Mouse (Mus musculus): ENCODE data around the gene Ankrd33b. TPM values are rescaled to one million over a fixed set of nuclear protein-coding genes. Genes with fewer than 3 reads are reported as not detected.

The Ankrd33b gene
- polyA plus RNA-seq, 1 experiment: 0.52 TPM

GRCm38 (mm10) chr15:31395986-31396385 lies 28.5 kb upstream of the Ankrd33b start:
- no peak overlapping the region for H3K4me3 ChIP-seq (ENCODE audit: low read depth, low read length)
- WGBS: 88% methylated on average over 4 of the region's 4 CpGs
- no peaks in the 10 kb centered on the region for H3K27me3 ChIP-seq (ENCODE audit: control insufficient read depth, insufficient read depth, low read length)
- no peaks in the 10 kb centered on the region for H3K36me3 ChIP-seq (ENCODE audit: control insufficient read depth, insufficient read depth, low read length)
- TF ChIP-seq POLR2A (IDR thresholded peaks at IDR 0.05; ENCODE audit: low read depth, low read length) (no peak), CTCF (IDR thresholded peaks at IDR 0.05; ENCODE audit: extremely low read depth, insufficient read length, insufficient replicate concordance, low read depth, low read length) (no peak)
- no peak overlapping the region for H3K27ac ChIP-seq (ENCODE audit: insufficient read depth, low read depth, low read length)
- H3K4me1 ChIP-seq (ENCODE audit: control insufficient read depth, insufficient read depth, insufficient read length, low read length): no peaks in the 10 kb centered on the region

- H3K4me3 ChIP-seq (ENCODE audit: low read depth, low read length): no peak overlapping the region
- TF ChIP-seq POLR2A (IDR thresholded peaks at IDR 0.05; ENCODE audit: low read depth, low read length): no peak
- TF ChIP-seq CTCF (IDR thresholded peaks at IDR 0.05; ENCODE audit: extremely low read depth, insufficient read length, insufficient replicate concordance, low read depth, low read length): no peak
- H3K27me3 ChIP-seq (ENCODE audit: control insufficient read depth, insufficient read depth, low read length): no peaks in the 10 kb centered on the region
- 85% methylated on average over 6 of the region's 6 CpGs for WGBS
- no peaks in the 10 kb centered on the region for H3K36me3 ChIP-seq (ENCODE audit: control insufficient read depth, insufficient read depth, low read length)
- H3K4me1 ChIP-seq (ENCODE audit: control insufficient read depth, insufficient read depth, insufficient read length, low read length): no peaks in the 10 kb centered on the region
- H3K27ac ChIP-seq (ENCODE audit: insufficient read depth, low read depth, low read length): no peak overlapping the region
Observed at GRCm38 (mm10) chr15:31393402-31393801, 25.9 kb upstream of the Ankrd33b start.

- Histone ChIP-seq H3K36me3 (ENCODE audit: control insufficient read depth, insufficient read depth, low read length) (no peaks in the 10 kb centered on the region), H3K4me1 (ENCODE audit: control insufficient read depth, insufficient read depth, insufficient read length, low read length) (no peaks in the 10 kb centered on the region), H3K27ac (ENCODE audit: insufficient read depth, low read depth, low read length) (no peak overlapping the region), H3K4me3 (ENCODE audit: low read depth, low read length) (no peak overlapping the region), H3K27me3 (ENCODE audit: control insufficient read depth, insufficient read depth, low read length) (no peaks in the 10 kb centered on the region)
- WGBS: 83% methylated on average over 7 of the region's 7 CpGs
- TF ChIP-seq POLR2A (IDR thresholded peaks at IDR 0.05; ENCODE audit: low read depth, low read length) (no peak), CTCF (IDR thresholded peaks at IDR 0.05; ENCODE audit: extremely low read depth, insufficient read length, insufficient replicate concordance, low read depth, low read length) (no peak)
Observed at GRCm38 (mm10) chr15:31392705-31393104, 25.2 kb upstream of the Ankrd33b start.

- Histone ChIP-seq H3K36me3 (ENCODE audit: control insufficient read depth, insufficient read depth, low read length) (no peaks in the 10 kb centered on the region), H3K4me3 (ENCODE audit: low read depth, low read length) (no peak overlapping the region), H3K27ac (ENCODE audit: insufficient read depth, low read depth, low read length) (no peak overlapping the region), H3K4me1 (ENCODE audit: control insufficient read depth, insufficient read depth, insufficient read length, low read length) (no peaks in the 10 kb centered on the region), H3K27me3 (ENCODE audit: control insufficient read depth, insufficient read depth, low read length) (no peaks in the 10 kb centered on the region)
- TF ChIP-seq POLR2A (IDR thresholded peaks at IDR 0.05; ENCODE audit: low read depth, low read length) (no peak), CTCF (IDR thresholded peaks at IDR 0.05; ENCODE audit: extremely low read depth, insufficient read length, insufficient replicate concordance, low read depth, low read length) (no peak)
- 77% methylated on average over 4 of the region's 4 CpGs for WGBS
Observed at GRCm38 (mm10) chr15:31392135-31392534, 24.6 kb upstream of the Ankrd33b start.

GRCm38 (mm10) chr15:31381936-31382468 lies 14.5 kb upstream of the Ankrd33b start:
- H3K4me3 ChIP-seq (ENCODE audit: low read depth, low read length): no peak overlapping the region
- 21% methylated on average over 11 of the region's 11 CpGs for WGBS
- H3K27ac ChIP-seq (ENCODE audit: insufficient read depth, low read depth, low read length): no peak overlapping the region
- no peaks in the 10 kb centered on the region; the same call in 1 of the 2 replicates for H3K4me1 ChIP-seq (ENCODE audit: control insufficient read depth, insufficient read depth, insufficient read length, low read length)
- H3K36me3 ChIP-seq (ENCODE audit: control insufficient read depth, insufficient read depth, low read length): no peaks in the 10 kb centered on the region
- TF ChIP-seq CTCF (IDR thresholded peaks at IDR 0.05; ENCODE audit: extremely low read depth, insufficient read length, insufficient replicate concordance, low read depth, low read length): no peak
- H3K27me3 ChIP-seq (ENCODE audit: control insufficient read depth, insufficient read depth, low read length): no peaks in the 10 kb centered on the region

GRCm38 (mm10) chr15:31379471-31379870 lies 11.9 kb upstream of the Ankrd33b start:
- no peak for TF ChIP-seq POLR2A (IDR thresholded peaks at IDR 0.05; ENCODE audit: low read depth, low read length)
- TF ChIP-seq CTCF (IDR thresholded peaks at IDR 0.05; ENCODE audit: extremely low read depth, insufficient read length, insufficient replicate concordance, low read depth, low read length): no peak
- Histone ChIP-seq H3K27ac (ENCODE audit: insufficient read depth, low read depth, low read length) (no peak overlapping the region), H3K4me3 (ENCODE audit: low read depth, low read length) (no peak overlapping the region), H3K27me3 (ENCODE audit: control insufficient read depth, insufficient read depth, low read length) (no peaks in the 10 kb centered on the region), H3K36me3 (ENCODE audit: control insufficient read depth, insufficient read depth, low read length) (no peaks in the 10 kb centered on the region), H3K4me1 (ENCODE audit: control insufficient read depth, insufficient read depth, insufficient read length, low read length) (no peaks in the 10 kb centered on the region; the same call in 1 of the 2 replicates)
- 81% methylated on average over 3 of the region's 3 CpGs for WGBS

GRCm38 (mm10) chr15:31375212-31375611 lies 7.7 kb upstream of the Ankrd33b start:
- no peaks in the 10 kb centered on the region for H3K27me3 ChIP-seq (ENCODE audit: control insufficient read depth, insufficient read depth, low read length)
- no peak overlapping the region for H3K4me3 ChIP-seq (ENCODE audit: low read depth, low read length)
- WGBS: 29% methylated on average over 4 of the region's 4 CpGs
- H3K27ac ChIP-seq (ENCODE audit: insufficient read depth, low read depth, low read length): no peak overlapping the region
- no peaks in the 10 kb centered on the region for H3K4me1 ChIP-seq (ENCODE audit: control insufficient read depth, insufficient read depth, insufficient read length, low read length)
- no peak for TF ChIP-seq CTCF (IDR thresholded peaks at IDR 0.05; ENCODE audit: extremely low read depth, insufficient read length, insufficient replicate concordance, low read depth, low read length)
- TF ChIP-seq POLR2A (IDR thresholded peaks at IDR 0.05; ENCODE audit: low read depth, low read length): no peak
- H3K36me3 ChIP-seq (ENCODE audit: control insufficient read depth, insufficient read depth, low read length): no peaks in the 10 kb centered on the region

Measured in small intestine, adult 2 months (tissue).